Mouse (Mus musculus) intestine, embryonic 15.5 days (tissue): ENCODE data around the gene Wbp4. TPM values are rescaled to one million over a fixed set of nuclear protein-coding genes. Genes with fewer than 3 reads are reported as not detected.
"Not testable (repeated sequence)": the region's sequence is repeated elsewhere in the genome, so short reads cannot be mapped to it uniquely, and the experiment has no call there.

Experiments used
- ATAC-seq: fragments of 200-750 bp; cut with Nextera tagmentation; 2 replicates; pipeline ENCODE4 v1.8.0; 2017; ENCODE audit warnings: moderate TSS enrichment, moderate library complexity
- H3K27ac ChIP-seq: fragments of 300-500 bp; sonication (generic); 2 replicates; pipeline ENCODE4 v1.5.1; 2015; ENCODE audit warnings: mild to moderate bottlenecking, inconsistent platforms
- H3K27me3 ChIP-seq: fragments of 300-500 bp; sonication (generic); replicated peaks from 2 replicates; pipeline ENCODE4 v1.6.1; 2015; ENCODE audit warnings: inconsistent platforms
- H3K36me3 ChIP-seq: fragments of 300-500 bp; sonication (generic); 2 replicates; pipeline ENCODE4 v1.6.1; 2015; ENCODE audit warnings: inconsistent platforms
- H3K4me1 ChIP-seq: fragments of 300-500 bp; sonication (generic); replicated peaks from 2 replicates; pipeline ENCODE4 v1.6.1; 2015; ENCODE audit warnings: inconsistent platforms
- H3K4me2 ChIP-seq: fragments of 300-500 bp; sonication (generic); replicated peaks from 2 replicates; pipeline ENCODE4 v1.6.1; 2015; ENCODE audit warnings: mild to moderate bottlenecking, inconsistent platforms
- H3K4me3 ChIP-seq: fragments of 300-500 bp; sonication (generic); replicated peaks from 2 replicates; pipeline ENCODE4 v1.5.1; 2015; ENCODE audit warnings: inconsistent platforms
- H3K9ac ChIP-seq: fragments of 300-500 bp; sonication (generic); 2 replicates; pipeline ENCODE4 v1.6.1; 2015; ENCODE audit warnings: inconsistent platforms
- H3K9me3 ChIP-seq: fragments of 300-500 bp; sonication (generic); 2 replicates; pipeline ENCODE4 v1.6.1; 2016; ENCODE audit warnings: inconsistent platforms
- WGBS: fragments of 180-500 bp; shearing (Covaris S2); methylation state at CpG from one replicate; pipeline ENCODE4 v1.1.7; 2015; 5-methylcytosine and 5-hydroxymethylcytosine counted together
- polyA plus RNA-seq: library from polyadenylated mRNA; unstranded; fragments of >200 nt; fragmentation: Nextera tagmentation; extraction: Ambion mirVana; gene quantifications from 2 replicates; pipeline ENCODE4 v1.2.1, GENCODE M21; 2015

The Wbp4 gene
- 30.9 and 33.8 TPM in 2 replicates for polyA plus RNA-seq

DNA sequence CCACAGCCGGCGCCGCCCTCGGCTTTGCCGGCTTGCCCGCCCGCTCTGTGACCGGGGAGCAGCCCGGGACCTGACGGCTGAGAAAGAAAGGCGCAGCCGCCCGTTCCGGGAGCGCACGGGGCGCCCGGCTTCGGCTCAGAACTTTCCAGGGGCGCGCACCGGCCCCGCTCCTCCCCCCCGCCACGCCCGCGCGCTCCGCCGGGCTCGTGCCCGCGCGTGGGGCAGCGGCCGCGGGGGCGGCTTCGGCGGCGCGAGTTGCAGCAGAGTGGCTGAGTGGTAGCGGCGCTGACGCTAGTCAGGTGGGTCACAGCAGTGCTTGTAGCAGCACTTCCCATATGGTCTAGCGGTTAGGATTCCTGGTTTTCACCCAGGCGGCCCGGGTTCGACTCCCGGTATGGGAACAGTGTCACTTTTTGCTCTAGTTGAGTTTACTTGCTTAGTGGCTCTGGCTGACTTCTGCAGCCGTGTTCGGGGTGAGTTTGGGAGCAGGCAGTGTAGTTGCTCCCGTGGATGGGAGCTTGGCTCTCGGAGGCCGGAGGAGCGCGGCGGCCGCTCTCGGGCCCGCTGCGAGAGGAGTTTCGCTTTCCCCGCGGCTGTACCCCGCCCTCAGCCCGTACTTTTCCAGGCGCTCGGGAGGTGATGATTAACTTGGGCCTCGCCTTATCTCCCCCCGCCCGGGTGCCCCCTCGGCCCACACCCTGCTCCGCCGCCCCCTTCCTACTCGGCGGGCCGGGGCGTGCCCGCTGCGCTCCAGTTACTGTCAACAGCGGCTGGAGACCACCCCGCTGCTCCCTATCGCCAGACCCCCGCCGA is at the start of gene Wbp4:
TSS of gene Wbp4 (minus strand) at position 182 of the 813 bp plus-strand sequence.
- Histone ChIP-seq H3K4me1 (peaks cover 27% of the 10 kb centered on the region; the same call in 1 of the 2 replicates), H3K4me3 (peak within 1 kb of the TSS; percentile 94), H3K36me3 (peaks cover 3% of the 10 kb centered on the region; the same call in 1 of the 2 replicates), H3K27me3 (no peaks in the 10 kb centered on the region), H3K9ac (peak within 1 kb of the TSS; percentile 97), H3K9me3 (no peaks in the 10 kb centered on the region), H3K4me2 (peak within 1 kb of the TSS; percentile 67), H3K27ac (peak within 1 kb of the TSS; percentile 100)
- under 1% methylated on average over 82 of the region's 86 CpGs for WGBS
- peak; percentile 86 for ATAC-seq

DNA sequence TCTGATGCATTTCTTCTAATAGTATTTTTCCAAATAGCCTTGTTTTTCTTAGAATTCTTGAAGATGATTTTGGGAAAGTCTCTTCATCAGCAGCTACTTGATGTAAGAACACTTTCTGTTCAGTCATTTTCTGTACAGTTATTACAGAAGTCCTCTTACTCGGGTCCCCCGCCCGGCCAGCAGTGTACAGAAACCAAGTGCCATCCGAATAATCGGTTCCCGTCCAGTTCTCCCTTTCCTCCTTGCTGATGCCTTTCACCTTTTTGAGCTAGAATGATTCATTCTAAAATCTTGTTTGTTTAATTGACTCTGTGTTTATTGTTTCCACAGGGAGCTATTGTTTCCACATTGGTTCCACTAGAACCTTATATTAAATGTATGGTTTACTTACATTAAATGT is 49.4 kb upstream of the Wbp4 start:
- no peak overlapping the region for H3K4me2 ChIP-seq
- ATAC-seq: no peak
- no peaks in the 10 kb centered on the region for H3K27me3 ChIP-seq
- no peak overlapping the region for H3K4me3 ChIP-seq
- H3K4me1 ChIP-seq: peaks cover 14% of the 10 kb centered on the region; the same call in 1 of the 2 replicates
- no peaks in the 10 kb centered on the region for H3K9me3 ChIP-seq
- no peaks in the 10 kb centered on the region for H3K36me3 ChIP-seq
- 88% methylated on average over 6 of the region's 6 CpGs for WGBS
- no peak overlapping the region for H3K27ac ChIP-seq
- H3K9ac ChIP-seq: no peak overlapping the region

DNA sequence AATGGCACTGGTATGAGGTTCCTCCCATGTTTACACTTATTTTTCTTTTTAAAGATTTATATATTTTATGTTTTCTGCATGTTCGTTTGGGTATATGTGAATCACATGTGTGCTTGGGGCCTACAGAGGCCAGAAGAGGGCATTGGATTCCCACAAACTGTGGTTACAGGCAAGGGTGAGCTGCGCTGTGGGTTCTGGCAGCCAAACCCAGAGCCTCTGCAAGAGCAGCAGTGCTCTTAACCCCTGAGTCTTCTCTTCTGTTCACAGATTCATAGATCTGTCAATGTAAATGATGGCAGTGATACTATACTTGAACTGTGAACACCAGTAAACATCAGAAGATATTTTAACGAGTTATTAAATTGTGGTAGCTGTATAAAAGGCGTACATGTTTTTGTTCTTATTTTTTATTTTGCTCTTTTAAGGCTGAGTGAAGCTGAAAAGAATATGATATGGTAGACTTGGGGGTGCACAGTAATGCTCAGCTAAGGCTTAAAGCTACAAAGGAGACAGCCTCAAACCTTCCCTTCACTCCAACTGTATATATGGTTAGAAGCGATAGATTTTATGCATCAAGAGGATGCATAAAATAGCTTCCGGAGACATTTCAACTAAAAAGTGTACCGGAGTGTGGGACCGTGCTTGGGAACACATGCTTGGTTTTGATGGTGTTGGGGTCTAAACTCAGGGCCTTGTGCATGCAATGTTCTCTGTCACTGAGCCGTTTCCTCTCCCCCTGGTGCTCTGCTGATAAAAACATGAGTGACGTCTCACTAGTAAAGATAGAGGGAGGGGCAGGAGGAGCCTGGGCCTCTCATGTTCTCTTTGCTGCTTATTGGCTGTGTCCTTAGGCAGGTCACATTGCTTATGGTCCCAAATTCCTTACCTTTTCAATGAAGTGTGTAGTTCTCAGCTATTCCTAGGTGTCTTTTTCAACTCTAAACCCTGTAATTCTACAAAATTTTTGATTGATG is 48.5 kb upstream of the Wbp4 start:
- ATAC-seq: no peak; the same call in 1 of the 2 replicates
- H3K4me3 ChIP-seq: no peak overlapping the region
- WGBS: 80% methylated on average over 10 of the region's 10 CpGs

DNA sequence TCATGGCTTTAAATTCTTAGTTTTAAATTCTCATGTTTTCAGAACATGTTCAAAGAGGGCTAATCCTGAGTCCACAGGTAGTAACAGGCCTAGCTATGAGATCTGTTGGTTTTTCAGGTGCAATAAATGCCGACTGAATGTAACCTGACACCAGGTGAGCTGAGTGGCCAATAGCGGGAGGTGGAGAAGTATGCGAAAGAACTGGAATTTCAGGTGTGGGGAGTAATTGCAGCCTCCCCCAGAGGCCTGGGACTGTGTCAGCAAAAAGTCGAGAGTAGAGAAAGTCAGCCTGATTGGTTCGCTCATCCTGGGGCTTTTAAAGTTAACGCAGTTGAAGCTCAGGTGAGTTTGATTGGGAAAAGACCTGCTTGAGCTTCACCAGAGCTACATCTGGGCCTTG is 46.4 kb upstream of the Wbp4 start:
- 41% methylated on average over 6 of the region's 6 CpGs for WGBS
- peak overlapping the region; percentile 33; the same call in 1 of the 2 replicates for H3K4me2 ChIP-seq
- no peak overlapping the region for H3K4me3 ChIP-seq
- no peak overlapping the region for H3K9ac ChIP-seq
- H3K36me3 ChIP-seq: no peaks in the 10 kb centered on the region
- no peaks in the 10 kb centered on the region for H3K27me3 ChIP-seq
- ATAC-seq: peak; percentile 98
- no peak overlapping the region for H3K27ac ChIP-seq
- H3K4me1 ChIP-seq: 0 out of 2 replicates have a peak, but pooled peaks cover 14% of the 10 kb centered on the region
- no peaks in the 10 kb centered on the region for H3K9me3 ChIP-seq

More for the DNA sequence above, 48.5 kb upstream of the Wbp4 start:
- H3K9me3 ChIP-seq: no peaks in the 10 kb centered on the region
- H3K36me3 ChIP-seq: no peaks in the 10 kb centered on the region
- H3K27me3 ChIP-seq: no peaks in the 10 kb centered on the region
- H3K4me2 ChIP-seq: no peak overlapping the region
- no peak overlapping the region for H3K27ac ChIP-seq
- peaks cover 14% of the 10 kb centered on the region; the same call in 1 of the 2 replicates for H3K4me1 ChIP-seq
- no peak overlapping the region for H3K9ac ChIP-seq

DNA sequence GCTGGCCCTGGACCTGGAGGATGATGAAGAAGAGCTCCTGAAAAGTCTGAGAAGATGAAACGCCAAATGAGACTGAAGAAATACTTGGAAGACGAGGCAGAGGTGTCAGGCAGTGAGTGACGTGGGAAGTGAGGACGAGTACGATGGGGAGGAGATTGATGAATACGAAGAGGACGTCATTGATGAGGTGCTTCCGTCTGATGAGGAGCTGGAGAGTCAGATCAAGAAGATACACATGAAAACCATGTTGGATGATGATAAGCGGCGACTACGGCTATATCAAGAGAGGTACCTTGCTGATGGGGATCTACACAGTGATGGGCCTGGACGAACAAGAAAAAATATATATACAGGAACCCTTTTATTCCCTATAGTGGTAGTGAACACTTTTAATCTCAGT is 44.8 kb upstream of the Wbp4 start:
- ATAC-seq, H3K36me3 ChIP-seq, H3K4me3 ChIP-seq, H3K27me3 ChIP-seq, H3K4me2 ChIP-seq, H3K27ac ChIP-seq, H3K9me3 ChIP-seq, H3K9ac ChIP-seq: not testable (repeated sequence)
- 90% methylated on average over 12 of the region's 12 CpGs for WGBS
- H3K4me1 ChIP-seq: 0 out of 2 replicates have a peak, but pooled peaks cover 15% of the 10 kb centered on the region

DNA sequence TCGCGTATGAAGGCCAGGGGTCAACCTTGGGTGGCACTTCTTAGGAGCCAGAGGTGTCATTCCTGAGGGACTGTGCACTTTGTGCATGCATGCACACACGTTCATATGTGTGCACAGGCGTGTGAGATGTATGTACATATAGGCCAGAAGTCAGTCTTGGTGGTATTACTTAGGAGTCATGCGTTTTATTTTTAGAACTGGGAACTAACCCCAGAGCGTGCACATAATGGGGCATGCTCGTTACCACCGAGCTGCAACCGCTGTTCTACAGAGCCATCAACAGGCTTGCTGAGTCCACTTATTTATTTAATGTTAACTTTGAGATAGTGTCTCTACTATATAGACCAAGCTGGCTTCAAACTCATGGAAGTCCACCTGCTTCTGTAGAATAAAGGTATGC is 41.1 kb upstream of the Wbp4 start:
- WGBS: 86% methylated on average over 9 of the region's 9 CpGs
- no peak for ATAC-seq

DNA sequence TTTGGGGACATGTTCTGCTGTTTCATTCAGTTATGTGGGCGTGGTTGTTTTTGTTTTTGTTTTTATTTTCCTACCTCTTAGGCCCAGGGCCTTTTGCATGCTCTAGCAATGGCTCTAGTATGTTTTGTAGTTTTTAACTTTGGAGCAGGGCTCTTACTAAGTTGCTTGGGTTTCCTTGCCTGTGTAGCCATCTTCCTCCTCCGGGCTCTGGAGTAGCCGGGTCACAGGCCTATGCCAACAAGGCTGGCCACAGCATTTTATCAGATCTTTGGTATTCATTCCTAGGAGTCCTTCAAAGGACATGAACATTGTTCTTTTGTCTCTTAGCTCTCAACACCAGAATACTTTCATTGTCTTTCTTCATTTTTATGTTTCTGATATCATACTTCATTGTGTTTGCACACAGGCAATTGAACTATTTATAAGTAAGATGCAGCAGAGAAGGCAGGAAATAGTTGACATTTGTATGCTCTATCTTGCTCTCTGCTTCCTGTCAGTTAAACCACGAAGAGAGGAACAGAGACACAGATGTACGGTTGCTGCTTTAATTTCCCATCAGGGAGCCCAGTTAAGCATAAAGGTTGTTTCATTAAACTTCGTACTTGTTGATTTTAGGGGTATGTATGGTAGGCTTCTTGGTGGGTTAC is 40.3 kb upstream of the Wbp4 start:
- H3K27ac ChIP-seq: no peak overlapping the region

More for the DNA sequence above, 41.1 kb upstream of the Wbp4 start:
- H3K4me1 ChIP-seq: 0 out of 2 replicates have a peak, but pooled peaks cover 12% of the 10 kb centered on the region
- H3K9ac ChIP-seq: no peak overlapping the region
- no peak overlapping the region for H3K27ac ChIP-seq
- no peaks in the 10 kb centered on the region for H3K27me3 ChIP-seq
- H3K9me3 ChIP-seq: no peaks in the 10 kb centered on the region
- no peaks in the 10 kb centered on the region for H3K36me3 ChIP-seq
- H3K4me3 ChIP-seq: no peak overlapping the region
- H3K4me2 ChIP-seq: no peak overlapping the region

DNA sequence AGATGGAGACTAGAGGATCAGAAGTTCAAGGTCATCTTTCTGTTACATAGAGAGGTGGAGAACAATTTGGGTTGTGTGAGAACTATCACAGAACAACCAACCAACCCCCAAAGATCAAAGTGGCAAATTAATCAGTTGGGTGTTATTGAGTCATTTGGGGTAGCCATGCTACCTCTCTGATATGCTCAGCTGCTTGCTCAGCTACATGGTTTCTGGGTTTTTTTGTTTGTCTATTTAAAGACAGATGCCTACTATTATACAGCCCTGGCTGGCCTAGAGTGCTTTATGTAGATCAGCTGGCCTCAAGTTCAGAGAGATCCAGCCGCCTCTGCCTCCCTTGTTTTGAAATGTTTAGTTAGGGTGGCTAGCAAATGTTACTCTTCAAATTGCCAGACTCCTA is 39.7 kb upstream of the Wbp4 start:
- 85% methylated on average over 1 of the region's 1 CpGs for WGBS
- no peaks in the 10 kb centered on the region for H3K27me3 ChIP-seq
- H3K4me2 ChIP-seq: no peak overlapping the region
- no peaks in the 10 kb centered on the region for H3K9me3 ChIP-seq
- no peak overlapping the region for H3K9ac ChIP-seq
- H3K4me3 ChIP-seq: no peak overlapping the region
- no peak overlapping the region for H3K27ac ChIP-seq
- no peak for ATAC-seq
- H3K4me1 ChIP-seq: 0 out of 2 replicates have a peak, but pooled peaks cover 7% of the 10 kb centered on the region
- H3K36me3 ChIP-seq: no peaks in the 10 kb centered on the region

More for the DNA sequence above, 40.3 kb upstream of the Wbp4 start:
- Histone ChIP-seq H3K4me2 (no peak overlapping the region), H3K36me3 (no peaks in the 10 kb centered on the region), H3K4me3 (no peak overlapping the region), H3K27me3 (no peaks in the 10 kb centered on the region), H3K4me1 (0 out of 2 replicates have a peak, but pooled peaks cover 7% of the 10 kb centered on the region), H3K9ac (no peak overlapping the region), H3K9me3 (no peaks in the 10 kb centered on the region)
- 60% methylated on average over 6 of the region's 6 CpGs for WGBS
- ATAC-seq: no peak

DNA sequence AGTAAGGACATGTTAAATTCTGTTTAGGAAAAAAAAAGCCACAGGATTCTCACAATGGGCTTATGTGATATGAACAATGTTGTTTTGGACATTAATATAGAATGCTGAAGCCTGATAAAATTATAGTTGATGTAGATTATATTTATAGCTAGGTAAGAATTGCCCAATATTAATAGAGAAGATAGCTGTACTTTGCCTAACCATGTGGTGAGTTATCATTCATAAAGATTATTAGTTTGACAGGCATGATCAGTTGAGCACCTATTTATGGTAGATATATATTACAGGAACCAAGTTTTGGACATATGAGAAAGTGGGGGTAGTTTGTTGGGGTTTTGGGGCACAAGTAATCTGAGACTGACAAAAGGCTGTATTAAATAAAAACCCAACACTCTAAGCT is 39.3 kb upstream of the Wbp4 start:
- ATAC-seq: no peak
- no peak overlapping the region for H3K4me2 ChIP-seq
- H3K4me3 ChIP-seq: no peak overlapping the region
- no peaks in the 10 kb centered on the region for H3K27me3 ChIP-seq
- no peaks in the 10 kb centered on the region for H3K36me3 ChIP-seq
- no peaks in the 10 kb centered on the region for H3K9me3 ChIP-seq
- H3K27ac ChIP-seq: no peak overlapping the region
- no peak overlapping the region for H3K9ac ChIP-seq
- 0 out of 2 replicates have a peak, but pooled peaks cover 7% of the 10 kb centered on the region for H3K4me1 ChIP-seq

DNA sequence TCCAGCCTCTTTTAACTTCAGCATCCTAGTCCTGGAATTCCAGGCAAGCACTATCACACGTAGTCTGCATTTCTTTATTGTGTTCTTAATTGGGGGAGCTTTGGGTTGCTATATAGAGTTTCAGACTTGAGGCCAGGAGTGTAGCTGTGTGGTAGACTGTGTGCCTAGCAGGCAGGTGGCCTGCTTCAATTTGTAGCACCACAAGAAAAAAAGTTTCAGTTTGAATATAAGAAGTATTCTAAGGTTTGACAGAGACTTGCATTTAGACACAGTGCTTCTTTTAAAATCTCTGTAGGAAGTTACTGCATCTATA is 38.3 kb upstream of the Wbp4 start:
- 66% methylated on average over 1 of the region's 1 CpGs for WGBS
- no peak for ATAC-seq
- Histone ChIP-seq H3K9ac (no peak overlapping the region), H3K4me2 (peak overlapping the region; percentile 35), H3K27ac (no peak overlapping the region), H3K27me3 (no peaks in the 10 kb centered on the region), H3K4me1 (0 out of 2 replicates have a peak, but pooled peaks cover 7% of the 10 kb centered on the region), H3K36me3 (no peaks in the 10 kb centered on the region), H3K9me3 (no peaks in the 10 kb centered on the region), H3K4me3 (no peak overlapping the region)

DNA sequence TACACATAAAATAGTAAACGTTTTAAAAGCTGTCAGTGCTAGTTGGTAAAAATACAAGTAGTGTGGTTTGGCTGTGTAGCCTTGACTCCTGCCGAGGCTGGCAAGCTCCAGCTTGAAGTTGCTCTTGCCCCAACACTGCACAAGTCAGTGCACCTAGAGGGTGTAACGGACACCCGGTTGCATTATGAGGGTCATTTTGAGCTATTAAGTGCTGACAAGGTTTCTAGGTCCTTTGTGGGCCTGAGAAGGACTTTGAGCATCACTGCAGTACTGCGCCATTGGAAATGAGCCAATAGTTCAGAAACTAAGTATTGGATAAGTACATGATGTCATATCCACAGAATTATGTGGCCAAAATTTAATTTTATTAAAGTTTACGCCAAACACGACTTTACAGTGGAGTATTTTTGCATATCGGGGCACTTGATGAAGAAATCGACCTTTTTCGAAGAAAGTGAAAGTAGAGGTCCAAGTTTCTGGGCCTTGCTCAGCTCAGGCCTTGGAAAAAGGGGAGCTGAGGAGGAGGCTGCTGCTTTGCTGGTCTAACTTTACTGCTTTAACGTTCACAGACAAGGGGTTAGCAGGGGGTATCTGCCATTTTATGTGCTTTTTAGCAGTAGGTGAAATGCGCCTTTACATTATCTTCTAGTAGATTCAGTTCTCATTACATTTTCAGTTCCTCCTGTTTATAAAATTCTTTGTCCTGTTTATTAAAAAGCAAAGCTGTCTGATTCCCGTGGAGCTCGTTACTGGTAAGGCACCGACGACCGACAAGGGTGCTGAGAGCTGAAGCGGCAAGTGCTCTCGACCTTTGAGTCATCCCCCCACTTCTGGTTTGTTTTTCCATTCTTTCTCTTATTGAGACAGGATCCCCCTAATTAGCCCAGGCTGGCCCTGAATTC is 37.7 kb upstream of the Wbp4 start:
- no peak for ATAC-seq
- H3K4me2 ChIP-seq: peak overlapping the region; percentile 35
- H3K9ac ChIP-seq: no peak overlapping the region
- no peaks in the 10 kb centered on the region for H3K27me3 ChIP-seq
- no peaks in the 10 kb centered on the region for H3K9me3 ChIP-seq
- H3K27ac ChIP-seq: 0 out of 2 replicates have a peak overlapping the region, but pooled peaks have one; percentile 22
- H3K4me3 ChIP-seq: no peak overlapping the region
- WGBS: 63% methylated on average over 19 of the region's 19 CpGs
- H3K36me3 ChIP-seq: no peaks in the 10 kb centered on the region
- H3K4me1 ChIP-seq: 0 out of 2 replicates have a peak, but pooled peaks cover 7% of the 10 kb centered on the region
